Mouse (Mus musculus): ENCODE measurements around the gene Pa2g4.
A peak's percentile ranks its signal among the peaks of the same experiment; 100 is the strongest.

Pa2g4 gene

GRCm38 (mm10) chr10:128535624-128536265 lies 30.0 kb downstream of the Pa2g4 start:
- DNase-seq = peak in 1 of 2 experiments; percentile 14

GRCm38 (mm10) chr10:128535206-128535605 lies 30.6 kb downstream of the Pa2g4 start:
- DNase-seq = no peak

GRCm38 (mm10) chr10:128526366-128527356 lies 39.1 kb downstream of the Pa2g4 start:
- DNase-seq = no peak

GRCm38 (mm10) chr10:128525671-128526308 lies 40.0 kb downstream of the Pa2g4 start, which contains the start of gene Esyt1:
TSS of gene Esyt1 (minus strand) at chr10:128525871.
- peak; percentile 93 to 98 for DNase-seq

DNA sequence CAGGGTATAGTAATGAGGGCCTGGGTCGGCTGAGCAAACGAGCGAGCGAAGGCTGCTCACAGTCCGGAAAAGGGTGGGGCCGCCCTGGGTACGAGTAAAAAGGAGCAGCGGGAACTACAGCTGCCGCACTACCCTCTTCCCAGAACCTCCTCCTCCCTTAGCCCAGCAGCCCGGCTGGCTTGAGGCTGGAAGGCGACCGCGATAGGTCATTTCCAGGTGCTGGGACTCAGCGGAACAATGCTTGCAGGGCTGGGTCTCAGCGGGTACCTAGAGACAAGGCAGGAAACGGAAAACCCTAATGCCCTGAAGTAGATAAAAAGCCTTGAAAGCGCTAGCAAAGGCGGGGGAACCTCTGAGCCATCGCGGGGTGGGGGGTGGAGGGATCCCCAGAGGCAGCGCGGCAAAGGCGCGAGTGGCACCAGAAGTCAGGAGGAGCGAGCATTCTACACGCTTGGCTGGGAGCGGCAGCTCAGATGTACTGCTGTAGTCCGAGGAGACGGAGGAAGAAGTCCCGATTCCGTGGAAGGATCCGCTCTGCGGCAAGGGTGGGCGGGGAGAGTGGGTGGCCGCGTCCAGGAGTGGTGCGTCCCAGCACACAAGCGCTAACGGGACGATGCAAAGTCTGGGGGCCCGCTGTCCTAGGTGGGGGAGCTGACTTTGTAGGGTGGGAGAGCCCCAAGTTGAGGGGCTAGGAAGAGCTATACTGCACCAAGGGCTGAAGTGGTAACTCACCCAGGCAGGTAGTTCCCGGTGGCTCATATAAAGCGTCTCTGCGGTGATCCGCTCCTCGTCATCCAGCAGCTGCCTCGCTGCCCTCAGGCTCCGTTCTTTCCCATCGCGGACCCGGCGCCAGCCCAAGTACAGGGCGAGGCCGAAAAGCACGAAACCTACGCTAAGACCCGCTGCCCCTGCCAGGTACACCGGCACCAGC lies 40.8 kb downstream of the Pa2g4 start:
- peak; percentile 36 to 67 for DNase-seq

GRCm38 (mm10) chr10:128524111-128524731 lies 41.6 kb downstream of the Pa2g4 start:
- DNase-seq = no peak

- DNase-seq = no peak
These were observed 43.4 kb downstream of the Pa2g4 start for GRCm38 (mm10) chr10:128522351-128522750.

DNA sequence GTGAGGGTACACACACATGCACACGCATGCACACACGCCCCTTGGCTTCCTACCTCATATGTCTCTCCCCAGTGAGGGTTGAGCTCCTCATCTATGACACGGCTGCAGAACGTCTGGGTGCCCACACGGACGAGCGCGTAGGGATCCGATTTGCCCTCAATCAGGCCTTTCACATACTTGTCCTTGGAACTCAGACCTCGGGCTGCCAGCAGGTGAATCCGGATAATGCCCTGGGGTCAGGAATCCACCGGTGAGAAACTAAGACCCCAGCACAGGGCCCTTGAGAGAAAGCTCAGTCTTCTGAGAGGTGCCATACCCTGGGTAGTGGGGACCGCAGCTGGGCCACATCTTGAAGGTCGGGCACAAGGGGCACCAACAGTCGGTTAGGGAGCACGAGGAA lies 45.2 kb downstream of the Pa2g4 start:
- DNase-seq = no peak

GRCm38 (mm10) chr10:128518833-128519232 lies 47.0 kb downstream of the Pa2g4 start:
- peak; percentile 54 to 79 for DNase-seq

- peak in 1 of 2 experiments; percentile 41 for DNase-seq
These were observed 49.1 kb downstream of the Pa2g4 start for GRCm38 (mm10) chr10:128516677-128517076.

GRCm38 (mm10) chr10:128516029-128516428 lies 49.8 kb downstream of the Pa2g4 start:
- DNase-seq = peak in 1 of 2 experiments; percentile 57

GRCm38 (mm10) chr10:128515044-128515443 lies 50.7 kb downstream of the Pa2g4 start:
- no peak for DNase-seq

DNA sequence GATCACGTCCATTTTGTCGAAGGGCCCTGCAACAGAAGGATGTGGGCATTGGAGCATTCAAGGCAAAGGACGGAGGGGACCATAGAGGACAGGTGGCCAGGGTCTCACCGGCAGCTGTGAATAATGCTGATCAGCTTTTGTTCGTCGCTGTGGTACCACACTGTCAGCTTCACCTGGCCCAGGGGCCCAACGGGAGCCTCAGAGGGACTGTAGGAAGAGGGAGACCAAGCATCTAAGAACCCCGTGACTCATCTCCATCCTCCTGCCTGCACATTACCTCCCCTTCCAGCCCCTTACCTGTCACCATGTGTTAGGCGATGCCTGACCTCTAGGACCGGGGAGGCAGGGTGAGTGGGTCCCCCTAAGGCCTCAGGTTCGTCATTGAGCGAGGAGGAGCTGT lies 54.0 kb downstream of the Pa2g4 start:
- DNase-seq = no peak

DNA sequence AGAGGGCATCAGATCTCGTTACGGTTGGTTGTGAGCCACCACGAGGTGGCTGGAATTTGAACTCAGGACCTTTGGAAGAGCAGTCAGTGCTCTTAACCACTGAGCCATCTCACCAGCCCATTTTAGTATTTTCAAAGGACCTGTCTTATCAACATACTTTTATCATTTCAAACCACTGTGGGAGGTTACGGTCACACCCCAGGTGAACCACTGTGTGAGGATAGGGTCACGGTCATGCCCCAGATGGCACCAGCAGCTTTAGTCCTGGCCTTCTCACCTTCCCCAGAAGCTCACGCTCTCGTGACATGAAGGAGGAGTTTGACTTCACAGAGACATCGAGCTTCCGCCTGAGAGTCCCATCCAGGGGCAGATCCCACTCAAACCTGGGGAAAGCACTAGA lies 54.6 kb downstream of the Pa2g4 start:
- DNase-seq = no peak

DNA sequence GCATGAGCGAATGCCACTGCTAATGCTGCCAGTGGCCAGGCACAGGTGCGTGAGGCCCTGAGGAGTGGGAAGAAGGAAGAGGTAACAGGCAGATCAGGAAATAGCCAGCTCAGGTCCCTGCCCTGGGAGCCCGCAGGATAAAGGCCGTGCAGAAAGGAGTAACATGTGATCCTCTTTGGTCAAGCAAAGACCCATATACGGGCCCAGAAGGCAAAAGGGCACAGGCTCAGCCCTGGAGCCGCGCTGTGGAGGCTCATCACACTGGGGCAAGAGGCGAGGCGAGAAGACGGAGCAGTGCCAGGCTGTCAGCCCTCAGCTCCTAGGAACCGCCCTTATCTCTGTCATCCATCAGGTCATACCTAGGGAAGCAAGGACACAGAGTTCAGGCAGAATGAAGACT lies 55.5 kb downstream of the Pa2g4 start:
- DNase-seq = no peak

GRCm38 (mm10) chr10:128509831-128510230 lies 56.0 kb downstream of the Pa2g4 start:
- no peak for DNase-seq

- no peak for DNase-seq
These were observed 56.6 kb downstream of the Pa2g4 start for GRCm38 (mm10) chr10:128509203-128509602.

GRCm38 (mm10) chr10:128508260-128508659 lies 57.5 kb downstream of the Pa2g4 start:
- DNase-seq = no peak

Measured in kidney, postnatal 36 days (tissue).